Mouse (Mus musculus) embryonic stem cell, embryonic (primary cell): ENCODE measurements around the gene Nktr.

ENCODE experiments used
- CTCF ChIA-PET, 4 experiments: fragments of 300-600 bp in 2 of 4; fragments of 350-600 bp in 2 of 4; sonication (Branson Sonifier 250); formaldehyde crosslinking; loops; one replicate each; lab custom pipeline; 2022; ENCODE audit warnings: inconsistent platforms in 2 of 4; lab: Charles Lee
- POLR2A ChIA-PET, 4 experiments: fragments of 300-600 bp in 2 of 4; fragments of 350-600 bp in 2 of 4; sonication (Branson Sonifier 250); formaldehyde crosslinking; loops; one replicate each; lab custom pipeline; 2022; ENCODE audit warnings: antibody characterized with exemption in 4 of 4, inconsistent platforms in 1 of 4; lab: Charles Lee

The Nktr gene

GRCm38 (mm10) chr9:121696626-121697025, 22.3 kb upstream of the Nktr start:
- CTCF ChIA-PET = interaction anchor here in 2 of 4 experiments (0.5 to 1.0 kb wide), 2 partner anchors 17 to 1156 kb away, joined by 3 read pairs; no protein-coding TSS in a partner anchor
- POLR2A ChIA-PET = interaction anchor here in 2 of 4 experiments (0.6 to 1.2 kb wide), 3 partner anchors 13 to 91 kb away, joined by 3 to 10 read pairs (median 4); partner anchors contain the start of genes Nktr (in 1 of the 2) and Ss18l2 (in 1 of the 2)

GRCm38 (mm10) chr9:121697150-121698049, 21.6 kb upstream of the Nktr start:
- ChIA-PET CTCF (interaction anchor here in 3 of 4 experiments (0.5 to 1.0 kb wide), 9 partner anchors 13 to 1481 kb away, joined by 3 to 7 read pairs (median 4); partner anchors contain the start of gene Ss18l2 (in 1 of the 3)), POLR2A (interaction anchor here in 2 of 4 experiments (0.6 to 1.8 kb wide), 6 partner anchors 13 to 118 kb away, joined by 3 to 12 read pairs (median 4); partner anchors contain the start of genes Nktr (in 2 of the 2) and Ss18l2 (in 1 of the 2))

- ChIA-PET CTCF (interaction anchor here in 1 of 4 experiments (0.5 to 1.2 kb wide), 4 partner anchors 9 to 237 kb away, joined by 3 read pairs; no protein-coding TSS in a partner anchor), POLR2A (interaction anchor here in 3 of 4 experiments (0.7 to 4.0 kb wide), 13 partner anchors 9 to 211 kb away, joined by 3 to 46 read pairs (median 5); partner anchors contain the start of genes Nktr (in 3 of the 3) and Vipr1 (in 1 of the 3))
Measured at GRCm38 (mm10) chr9:121704261-121704645, 14.7 kb upstream of the Nktr start.

- POLR2A ChIA-PET = interaction anchor here in 3 of 4 experiments (0.5 to 4.0 kb wide), 15 partner anchors 10 to 212 kb away, joined by 3 to 46 read pairs (median 5); partner anchors contain the start of genes Nktr (in 3 of the 3) and Vipr1 (in 1 of the 3)
Measured at GRCm38 (mm10) chr9:121704646-121705625, 14.0 kb upstream of the Nktr start, which contains the start of gene Sec22c. Sec22c (minus strand) TSS chr9:121705490.

GRCm38 (mm10) chr9:121706029-121706675, 12.8 kb upstream of the Nktr start:
- POLR2A ChIA-PET = interaction anchor here in 3 of 4 experiments (1.0 to 4.0 kb wide), 5 partner anchors 9 to 16 kb away, joined by 3 to 46 read pairs (median 13); partner anchors contain the start of gene Nktr (in 3 of the 3)

More at GRCm38 (mm10) chr9:121704646-121705625, 14.0 kb upstream of the Nktr start, which contains the start of gene Sec22c:
- CTCF ChIA-PET = interaction anchor here in 3 of 4 experiments (0.5 to 1.0 kb wide), 7 partner anchors 10 to 1591 kb away, joined by 3 to 9 read pairs (median 3); partner anchors contain the start of genes Lyzl4 (in 1 of the 3) and Vipr1 (in 1 of the 3)

GRCm38 (mm10) chr9:121707801-121708200, 11.2 kb upstream of the Nktr start:
- CTCF ChIA-PET = no interaction called here
- POLR2A ChIA-PET = no interaction called here

More at GRCm38 (mm10) chr9:121706029-121706675, 12.8 kb upstream of the Nktr start:
- CTCF ChIA-PET = interaction anchor here in 1 of 4 experiments (0.7 kb wide), 1 partner anchor 172 kb away, joined by 9 read pairs; no protein-coding TSS in a partner anchor

GRCm38 (mm10) chr9:121708506-121709486, 10.2 kb upstream of the Nktr start:
- CTCF ChIA-PET = no interaction called here
- POLR2A ChIA-PET = interaction anchor here in 1 of 4 experiments (1.7 to 2.1 kb wide), 3 partner anchors 10 to 231 kb away, joined by 3 to 103 read pairs (median 4); partner anchors contain the start of gene Nktr

GRCm38 (mm10) chr9:121709898-121710583, 8.9 kb upstream of the Nktr start, which contains the start of gene Ss18l2:
Ss18l2 (plus strand) TSS chr9:121710329.
- POLR2A ChIA-PET = interaction anchor here (0.6 to 2.1 kb wide), 50 partner anchors 9 to 1334 kb away, joined by 3 to 103 read pairs (median 3); partner anchors contain the start of genes Nktr (in 4 of the 4), Higd1a (in 3 of the 4), Lyzl4 (in 3 of the 4) and Vipr1 (in 2 of the 4)
- CTCF ChIA-PET = interaction anchor here (0.5 to 1.8 kb wide), 25 partner anchors 9 to 1666 kb away, joined by 3 to 8 read pairs (median 3); partner anchors contain the start of genes Nktr (in 3 of the 4), Vipr1 (in 2 of the 4) and Lyzl4 (in 1 of the 4)

GRCm38 (mm10) chr9:121710584-121710975, 8.4 kb upstream of the Nktr start:
- POLR2A ChIA-PET = interaction anchor here (0.7 to 2.1 kb wide), 31 partner anchors 8 to 394 kb away, joined by 3 to 103 read pairs (median 4); partner anchors contain the start of genes Nktr (in 4 of the 4), Higd1a (in 2 of the 4), Lyzl4 (in 1 of the 4) and Vipr1 (in 1 of the 4)

GRCm38 (mm10) chr9:121717048-121717447, 1.9 kb upstream of the Nktr start:
- ChIA-PET CTCF (no interaction called here), POLR2A (interaction anchor here in 2 of 4 experiments (0.6 to 3.7 kb wide), 3 partner anchors 12 to 88 kb away, joined by 3 to 46 read pairs (median 13); partner anchors contain the start of gene Sec22c (in 2 of the 2))

More at GRCm38 (mm10) chr9:121710584-121710975, 8.4 kb upstream of the Nktr start:
- CTCF ChIA-PET = interaction anchor here (0.6 to 1.8 kb wide), 15 partner anchors 8 to 318 kb away, joined by 3 to 8 read pairs (median 5); partner anchors contain the start of genes Nktr (in 3 of the 4), Vipr1 (in 2 of the 4) and Lyzl4 (in 1 of the 4)

GRCm38 (mm10) chr9:121718070-121718705, 781 bp upstream of the Nktr start:
- CTCF ChIA-PET = interaction anchor here in 3 of 4 experiments (0.8 to 1.2 kb wide), 3 partner anchors 8 kb away, joined by 5 to 7 read pairs (median 5); partner anchors contain the start of gene Ss18l2 (in 3 of the 3)
- POLR2A ChIA-PET = interaction anchor here (0.7 to 3.7 kb wide), 34 partner anchors 8 to 1147 kb away, joined by 3 to 103 read pairs (median 6); partner anchors contain the start of genes Ss18l2 (in 4 of the 4), Sec22c (in 3 of the 4), Ano10 (in 1 of the 4) and Higd1a (in 1 of the 4)

- ChIA-PET CTCF (interaction anchor here in 3 of 4 experiments (0.6 to 1.2 kb wide), 5 partner anchors 9 to 161 kb away, joined by 3 to 7 read pairs (median 4); partner anchors contain the start of gene Ss18l2 (in 2 of the 3)), POLR2A (interaction anchor here (0.6 to 3.7 kb wide), 50 partner anchors 8 to 1148 kb away, joined by 3 to 103 read pairs (median 5); partner anchors contain the start of genes Ss18l2 (in 4 of the 4), Sec22c (in 3 of the 4), Lyzl4 (in 2 of the 4) and Vipr1 (in 2 of the 4))
Measured at GRCm38 (mm10) chr9:121719347-121720331, 670 bp downstream of the Nktr start.
